Mouse (Mus musculus): Measurements from ENCODE around the gene Mettl7a1. TPM values are rescaled to one million over a fixed set of nuclear protein-coding genes. Genes with fewer than 3 reads are reported as not detected.
"Not testable (repeated sequence)": the region's sequence is repeated elsewhere in the genome, so short reads cannot be mapped to it uniquely, and the experiment has no call there.

Mettl7a1 gene
- total RNA-seq (2012; rRNA removed), result 11.6 and 21.7 TPM in 2 replicates

GRCm38 (mm10) chr15:100304019-100304991 lies at the start of gene Mettl7a1:
TSS of gene Mettl7a1 (plus strand) at chr15:100304140.
- TF ChIP-seq MAFK (IDR thresholded peaks at IDR 0.05; ENCODE audit: insufficient read depth, low read depth, low read length) (peak; percentile 32; the same call in 1 of the 2 replicates), ZC3H11A (IDR thresholded peaks at IDR 0.05; ENCODE audit: borderline replicate concordance, low read depth, low read length) (no peak)
- no peaks in the 10 kb centered on the region for H3K36me3 ChIP-seq (ENCODE audit: control insufficient read depth, insufficient read depth, low read length, poor library complexity, severe bottlenecking)
- no peaks in the 10 kb centered on the region for H3K9me3 ChIP-seq (ENCODE audit: control insufficient read depth, insufficient read depth, low read depth, low read length)
- peak within 1 kb of the TSS; percentile 73 to 90 for H3K4me3 ChIP-seq (ENCODE audit: insufficient read depth in 1 of 2, low read depth in 1 of 2, low read length in 2 of 2, poor library complexity in 1 of 2, severe bottlenecking in 1 of 2)
- H3K4me1 ChIP-seq (ENCODE audit: control insufficient read depth in 2 of 2, insufficient read depth in 2 of 2, low read length in 2 of 2, poor library complexity in 1 of 2), result peaks cover 9 to 16% of the 10 kb centered on the region in 2 experiments
- in situ Hi-C loops (cut with MboI; ENCODE audit: low sequenced_read_pairs in 2 of 2, unreplicated experiment in 2 of 2), result no loop called here
- peak within 1 kb of the TSS; percentile 77 for H3K9ac ChIP-seq (ENCODE audit: insufficient read depth, low read depth, low read length, poor library complexity, severe bottlenecking)
- DNase-seq (ENCODE audit: low read depth, low spot score), result no peak
- peak within 1 kb of the TSS; percentile 48 for H3K27ac ChIP-seq (ENCODE audit: insufficient read depth, low read depth, low read length, poor library complexity, severe bottlenecking)

GRCm38 (mm10) chr15:100256386-100256785 lies 47.6 kb upstream of the Mettl7a1 start:
- in situ Hi-C loops (cut with MboI; ENCODE audit: low sequenced_read_pairs in 2 of 2, unreplicated experiment in 2 of 2), result no loop called here
- peaks cover 46% of the 10 kb centered on the region for H3K36me3 ChIP-seq (ENCODE audit: control insufficient read depth, insufficient read depth, low read length, poor library complexity, severe bottlenecking)
- DNase-seq (ENCODE audit: low read depth, low spot score), result no peak
- H3K27ac ChIP-seq (ENCODE audit: insufficient read depth, low read depth, low read length, poor library complexity, severe bottlenecking), result peak overlapping the region; percentile 27; the same call in 1 of the 2 replicates
- H3K9ac ChIP-seq (ENCODE audit: insufficient read depth, low read depth, low read length, poor library complexity, severe bottlenecking), result no peak overlapping the region; the same call in 1 of the 2 replicates
- peaks cover 20 to 29% of the 10 kb centered on the region in 2 experiments for H3K4me1 ChIP-seq (ENCODE audit: control insufficient read depth in 2 of 2, insufficient read depth in 2 of 2, low read length in 2 of 2, poor library complexity in 1 of 2)
- no peaks in the 10 kb centered on the region for H3K9me3 ChIP-seq (ENCODE audit: control insufficient read depth, insufficient read depth, low read depth, low read length)
- no peak overlapping the region for H3K4me3 ChIP-seq (ENCODE audit: insufficient read depth in 1 of 2, low read depth in 1 of 2, low read length in 2 of 2, poor library complexity in 1 of 2, severe bottlenecking in 1 of 2)
- no peak for TF ChIP-seq ZC3H11A (IDR thresholded peaks at IDR 0.05; ENCODE audit: borderline replicate concordance, low read depth, low read length)
- TF ChIP-seq ZNF384 (IDR thresholded peaks at IDR 0.05; ENCODE audit: low read depth, low read length), result no peak
- no peak for TF ChIP-seq HCFC1 (IDR thresholded peaks at IDR 0.05; ENCODE audit: borderline replicate concordance, insufficient read depth, low read length)
- TF ChIP-seq CHD2 (IDR thresholded peaks at IDR 0.05; ENCODE audit: low read depth, low read length), result no peak
- no peak for TF ChIP-seq MAFK (IDR thresholded peaks at IDR 0.05; ENCODE audit: insufficient read depth, low read depth, low read length)

GRCm38 (mm10) chr15:100257305-100257704 lies 46.6 kb upstream of the Mettl7a1 start:
- DNase-seq (ENCODE audit: low read depth, low spot score), result no peak
- no peaks in the 10 kb centered on the region for H3K9me3 ChIP-seq (ENCODE audit: control insufficient read depth, insufficient read depth, low read depth, low read length)
- peak overlapping the region; percentile 80; the same call in 1 of the 2 replicates for H3K27ac ChIP-seq (ENCODE audit: insufficient read depth, low read depth, low read length, poor library complexity, severe bottlenecking)
- no peak overlapping the region for H3K9ac ChIP-seq (ENCODE audit: insufficient read depth, low read depth, low read length, poor library complexity, severe bottlenecking)
- H3K36me3 ChIP-seq (ENCODE audit: control insufficient read depth, insufficient read depth, low read length, poor library complexity, severe bottlenecking), result peaks cover 47% of the 10 kb centered on the region
- TF ChIP-seq HCFC1 (IDR thresholded peaks at IDR 0.05; ENCODE audit: borderline replicate concordance, insufficient read depth, low read length) (no peak), MAFK (IDR thresholded peaks at IDR 0.05; ENCODE audit: insufficient read depth, low read depth, low read length) (no peak), ZC3H11A (IDR thresholded peaks at IDR 0.05; ENCODE audit: borderline replicate concordance, low read depth, low read length) (no peak), ZNF384 (IDR thresholded peaks at IDR 0.05; ENCODE audit: low read depth, low read length) (no peak), CHD2 (IDR thresholded peaks at IDR 0.05; ENCODE audit: low read depth, low read length) (no peak)
- H3K4me3 ChIP-seq (ENCODE audit: insufficient read depth in 1 of 2, low read depth in 1 of 2, low read length in 2 of 2, poor library complexity in 1 of 2, severe bottlenecking in 1 of 2), result no peak overlapping the region
- H3K4me1 ChIP-seq (ENCODE audit: control insufficient read depth in 2 of 2, insufficient read depth in 2 of 2, low read length in 2 of 2, poor library complexity in 1 of 2), result peaks cover 20 to 35% of the 10 kb centered on the region in 2 experiments
- in situ Hi-C loops (cut with MboI; ENCODE audit: low sequenced_read_pairs in 2 of 2, unreplicated experiment in 2 of 2), result no loop called here

- Histone ChIP-seq H3K4me1 (ENCODE audit: control insufficient read depth in 2 of 2, insufficient read depth in 2 of 2, low read length in 2 of 2, poor library complexity in 1 of 2) (peaks cover 31 to 34% of the 10 kb centered on the region in 2 experiments), H3K9me3 (ENCODE audit: control insufficient read depth, insufficient read depth, low read depth, low read length) (no peaks in the 10 kb centered on the region), H3K4me3 (ENCODE audit: insufficient read depth in 1 of 2, low read depth in 1 of 2, low read length in 2 of 2, poor library complexity in 1 of 2, severe bottlenecking in 1 of 2) (no peak overlapping the region), H3K9ac (ENCODE audit: insufficient read depth, low read depth, low read length, poor library complexity, severe bottlenecking) (peak overlapping the region; percentile 68; the same call in 1 of the 2 replicates), H3K36me3 (ENCODE audit: control insufficient read depth, insufficient read depth, low read length, poor library complexity, severe bottlenecking) (peaks cover 40% of the 10 kb centered on the region), H3K27ac (ENCODE audit: insufficient read depth, low read depth, low read length, poor library complexity, severe bottlenecking) (peak overlapping the region; percentile 96)
- no peak for DNase-seq (ENCODE audit: low read depth, low spot score)
- TF ChIP-seq MAFK (IDR thresholded peaks at IDR 0.05; ENCODE audit: insufficient read depth, low read depth, low read length), result no peak
- TF ChIP-seq ZC3H11A (IDR thresholded peaks at IDR 0.05; ENCODE audit: borderline replicate concordance, low read depth, low read length), result no peak
- TF ChIP-seq CHD2 (IDR thresholded peaks at IDR 0.05; ENCODE audit: low read depth, low read length), result no peak
- no peak for TF ChIP-seq ZNF384 (IDR thresholded peaks at IDR 0.05; ENCODE audit: low read depth, low read length)
- TF ChIP-seq HCFC1 (IDR thresholded peaks at IDR 0.05; ENCODE audit: borderline replicate concordance, insufficient read depth, low read length), result no peak
- in situ Hi-C loops (cut with MboI; ENCODE audit: low sequenced_read_pairs in 2 of 2, unreplicated experiment in 2 of 2), result no loop called here
Measured at GRCm38 (mm10) chr15:100258646-100259425, 45.1 kb upstream of the Mettl7a1 start.

DNA sequence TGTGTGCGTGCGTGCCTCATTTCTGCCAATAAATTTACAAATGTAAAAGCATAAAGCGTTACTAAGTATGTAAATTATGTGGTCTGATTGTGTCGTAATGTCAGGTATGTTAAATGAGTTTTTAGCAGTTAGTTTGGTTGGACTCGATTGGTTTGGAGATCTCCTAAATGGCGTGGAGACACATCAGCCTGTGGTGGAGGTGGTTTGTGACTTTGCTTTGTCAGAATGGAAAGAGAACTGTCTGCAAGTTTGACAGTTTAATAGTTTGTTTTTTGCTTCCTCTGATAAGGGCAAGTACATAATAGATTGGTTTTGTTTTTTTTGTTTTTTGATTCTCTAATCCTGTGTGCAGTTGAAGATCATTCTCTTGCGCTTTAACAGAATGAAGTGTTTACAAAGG lies 43.6 kb upstream of the Mettl7a1 start:
- H3K27ac ChIP-seq (ENCODE audit: insufficient read depth, low read depth, low read length, poor library complexity, severe bottlenecking); in situ Hi-C loops (cut with MboI; ENCODE audit: low sequenced_read_pairs in 2 of 2, unreplicated experiment in 2 of 2); H3K9ac ChIP-seq (ENCODE audit: insufficient read depth, low read depth, low read length, poor library complexity, severe bottlenecking); H3K4me3 ChIP-seq (ENCODE audit: insufficient read depth in 1 of 2, low read depth in 1 of 2, low read length in 2 of 2, poor library complexity in 1 of 2, severe bottlenecking in 1 of 2); H3K9me3 ChIP-seq (ENCODE audit: control insufficient read depth, insufficient read depth, low read depth, low read length); DNase-seq (ENCODE audit: low read depth, low spot score): not testable (repeated sequence)
- H3K36me3 ChIP-seq (ENCODE audit: control insufficient read depth, insufficient read depth, low read length, poor library complexity, severe bottlenecking), result peaks cover 28% of the 10 kb centered on the region
- H3K4me1 ChIP-seq (ENCODE audit: control insufficient read depth in 2 of 2, insufficient read depth in 2 of 2, low read length in 2 of 2, poor library complexity in 1 of 2), result peaks cover 31 to 34% of the 10 kb centered on the region in 2 experiments
